Mouse (Mus musculus): Measurements from ENCODE around the gene Olfr18. TPM values are rescaled to one million over a fixed set of nuclear protein-coding genes. Genes with fewer than 3 reads are reported as not detected.

Olfr18 gene
- polyA plus RNA-seq, 1 experiment from 2014 or later: not detected

Other genes with a start within 250 kb of the Olfr18 start
- gene Olfr868, start 237.5 kb downstream of the Olfr18 start, polyA plus RNA-seq (2015; fragmentation: Nextera tagmentation; extraction: Ambion mirVana): not detected in 2 replicates
- not detected in 2 replicates for gene Olfr869, start 207.1 kb downstream of the Olfr18 start, polyA plus RNA-seq (2015; fragmentation: Nextera tagmentation; extraction: Ambion mirVana)
- not detected in 2 replicates for gene Olfr870, start 162.0 kb downstream of the Olfr18 start, polyA plus RNA-seq (2015; fragmentation: Nextera tagmentation; extraction: Ambion mirVana)
- not detected in 2 replicates for gene Olfr871, start 123.9 kb downstream of the Olfr18 start, polyA plus RNA-seq (2015; fragmentation: Nextera tagmentation; extraction: Ambion mirVana)
- not detected in 2 replicates for gene Olfr872, start 99.0 kb downstream of the Olfr18 start, polyA plus RNA-seq (2015; fragmentation: Nextera tagmentation; extraction: Ambion mirVana)
- gene Olfr39, start 53.7 kb downstream of the Olfr18 start, polyA plus RNA-seq (2015; fragmentation: Nextera tagmentation; extraction: Ambion mirVana): not detected in 2 replicates
- not detected in 2 replicates for gene Olfr873, start 37.6 kb downstream of the Olfr18 start, polyA plus RNA-seq (2015; fragmentation: Nextera tagmentation; extraction: Ambion mirVana)
- 30.5 and 33.9 TPM in 2 replicates for gene Zfp560, start 49.1 kb upstream of the Olfr18 start, polyA plus RNA-seq (2015; fragmentation: Nextera tagmentation; extraction: Ambion mirVana)
- gene Zfp26, start 124.1 kb upstream of the Olfr18 start, polyA plus RNA-seq (2015; fragmentation: Nextera tagmentation; extraction: Ambion mirVana): 16.9 and 18.0 TPM in 2 replicates
- 17.4 and 19.2 TPM in 2 replicates for gene Zfp426, start 156.7 kb upstream of the Olfr18 start, polyA plus RNA-seq (2015; fragmentation: Nextera tagmentation; extraction: Ambion mirVana)
- 81.0 and 83.5 TPM in 2 replicates for gene Zfp266, start 185.3 kb upstream of the Olfr18 start, polyA plus RNA-seq (2015; fragmentation: Nextera tagmentation; extraction: Ambion mirVana)
- gene Zfp846, start 245.2 kb upstream of the Olfr18 start, polyA plus RNA-seq (2015; fragmentation: Nextera tagmentation; extraction: Ambion mirVana): 16.5 and 17.8 TPM in 2 replicates